Mouse (Mus musculus) heart, adult 2 months (tissue): ENCODE measurements around the gene Xpot. TPM values are rescaled to one million over a fixed set of nuclear protein-coding genes. Genes with fewer than 3 reads are reported as not detected.

Source experiments
- DNase-seq, 2 experiments: peaks; one replicate each; pipeline ENCODE4 v3.0.0; 2021
- H3K27ac ChIP-seq: fragments of 200-600 bp; 2 replicates; pipeline ENCODE4 v1.8.1; 2022
- H3K27me3 ChIP-seq: fragments of 200-500 bp; 2 replicates; pipeline ENCODE4 v1.6.1; 2012; ENCODE audit warnings: mild to moderate bottlenecking, low read length, inconsistent platforms, mixed read lengths; ENCODE audit not compliant: control insufficient read depth, insufficient read depth
- H3K36me3 ChIP-seq: fragments of 200-500 bp; 2 replicates; pipeline ENCODE4 v1.6.1; 2012; ENCODE audit warnings: low read length, inconsistent platforms; ENCODE audit not compliant: control insufficient read depth, insufficient read depth
- H3K4me1 ChIP-seq: fragments of 200-500 bp; 2 replicates; pipeline ENCODE4 v1.6.1; 2011; ENCODE audit warnings: low read length; ENCODE audit not compliant: control insufficient read depth, insufficient read depth
- H3K4me3 ChIP-seq: fragments of 200-600 bp; 2 replicates; pipeline ENCODE4 v1.8.1; 2022
- H3K79me2 ChIP-seq: fragments of 200-500 bp; replicated peaks from 2 replicates; pipeline ENCODE4 v1.6.1; 2012; ENCODE audit warnings: mild to moderate bottlenecking, inconsistent platforms, low read length, moderate library complexity, mixed read lengths; ENCODE audit not compliant: control insufficient read depth, insufficient read depth
- H3K9ac ChIP-seq: fragments of 200-500 bp; 2 replicates; pipeline ENCODE4 v1.6.1; 2012; ENCODE audit warnings: low read depth, mild to moderate bottlenecking, control low read depth, inconsistent platforms, low read length, mixed read lengths
- CTCF ChIP-seq: fragments of 200-600 bp; IDR thresholded peaks from 2 replicates; pipeline ENCODE4 v1.8.1; 2022; ENCODE audit warnings: antibody characterized with exemption, mild to moderate bottlenecking, moderate library complexity
- EP300 ChIP-seq: fragments of 200-500 bp; IDR thresholded peaks from 2 replicates; pipeline ENCODE4 v1.6.1; 2011; ENCODE audit warnings: low read depth, low read length, control low read depth; ENCODE audit not compliant: insufficient read depth
- POLR2A ChIP-seq: fragments of 200-500 bp; IDR thresholded peaks from 2 replicates; pipeline ENCODE4 v1.6.1; 2011; ENCODE audit warnings: mild to moderate bottlenecking, low read depth, low read length, control low read depth; ENCODE audit not compliant: insufficient read depth
- WGBS: fragments of 180-500 bp; shearing (Covaris S2); methylation state at CpG from one replicate; pipeline ENCODE4 v1.1.7; 2018; 5-methylcytosine and 5-hydroxymethylcytosine counted together
- intact Hi-C: fragments of 180-260 bp; cut with DNase I; formaldehyde crosslinking; loops from one replicate; pipeline ENCODE4 v1.15.1; 2025
- polyA plus RNA-seq: library from polyadenylated mRNA; depleted of rRNA; stranded (reverse); fragments of >200 nt; gene quantifications from 2 replicates; pipeline ENCODE4 v1.2.3, GENCODE M21; 2012
- total RNA-seq, 2 experiments: library from RNA; stranded (reverse); gene quantifications; 2 replicates each; pipeline ENCODE4 v1.2.3; 2021

The Xpot gene
- total and polyA plus RNA-seq, 3 experiments = 30.0 to 43.8 (median 30.8) TPM

- DNase-seq = no peak
- H3K27ac ChIP-seq = no peak overlapping the region
- H3K4me3 ChIP-seq = no peak overlapping the region
- TF ChIP-seq POLR2A (no peak), EP300 (no peak), CTCF (no peak)
- no peak overlapping the region for H3K9ac ChIP-seq
- H3K27me3 ChIP-seq = no peaks in the 10 kb centered on the region
- no peaks in the 10 kb centered on the region; the same call in 1 of the 2 replicates for H3K36me3 ChIP-seq
- 0 out of 2 replicates have a peak, but pooled peaks cover 2% of the 10 kb centered on the region for H3K4me1 ChIP-seq
- intact Hi-C loops = no loop called here
- H3K79me2 ChIP-seq = peaks cover 4% of the 10 kb centered on the region
- 96% methylated on average over 5 of the region's 5 CpGs for WGBS
Measured at GRCm38 (mm10) chr10:121580381-121580780, 45.8 kb downstream of the Xpot start.

DNA sequence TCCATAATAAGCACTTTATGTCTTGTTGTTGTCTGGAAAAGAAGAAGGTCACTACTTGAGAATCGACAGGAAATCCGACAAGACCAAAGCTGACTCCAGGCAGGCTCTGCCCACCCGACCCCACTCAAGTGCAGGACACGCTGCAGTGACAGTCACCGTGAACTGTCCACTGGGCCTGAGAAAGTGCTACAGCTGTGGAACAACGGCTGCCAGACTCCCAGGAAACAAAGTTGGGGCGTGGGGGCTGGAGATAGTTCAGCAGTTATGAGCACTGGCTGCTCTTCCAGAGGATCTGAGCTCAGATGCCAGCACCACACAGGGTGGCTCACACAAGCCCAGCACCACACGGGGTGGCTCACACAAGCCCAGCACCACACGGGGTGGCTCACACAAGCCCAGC lies 49.8 kb downstream of the Xpot start:
- Histone ChIP-seq H3K27ac (no peak overlapping the region), H3K36me3 (no peaks in the 10 kb centered on the region), H3K79me2 (peaks cover 1% of the 10 kb centered on the region; the same call in 1 of the 2 replicates), H3K27me3 (no peaks in the 10 kb centered on the region), H3K4me1 (no peaks in the 10 kb centered on the region), H3K4me3 (no peak overlapping the region), H3K9ac (no peak overlapping the region)
- 72% methylated on average over 9 of the region's 9 CpGs for WGBS
- TF ChIP-seq POLR2A (no peak), EP300 (no peak), CTCF (no peak)
- intact Hi-C loops = no loop called here
- no peak for DNase-seq

- H3K27me3 ChIP-seq = no peaks in the 10 kb centered on the region
- WGBS = 96% methylated on average over 22 of the region's 22 CpGs
- no peaks in the 10 kb centered on the region for H3K4me1 ChIP-seq
- DNase-seq = no peak
- no peak overlapping the region for H3K9ac ChIP-seq
- intact Hi-C loops = no loop called here
- no peak for TF ChIP-seq POLR2A
- TF ChIP-seq CTCF = no peak
- TF ChIP-seq EP300 = no peak
- H3K79me2 ChIP-seq = no peaks in the 10 kb centered on the region
- H3K27ac ChIP-seq = no peak overlapping the region
- no peak overlapping the region for H3K4me3 ChIP-seq
- H3K36me3 ChIP-seq = no peaks in the 10 kb centered on the region
Measured at GRCm38 (mm10) chr10:121571511-121572147, 54.5 kb downstream of the Xpot start.

DNA sequence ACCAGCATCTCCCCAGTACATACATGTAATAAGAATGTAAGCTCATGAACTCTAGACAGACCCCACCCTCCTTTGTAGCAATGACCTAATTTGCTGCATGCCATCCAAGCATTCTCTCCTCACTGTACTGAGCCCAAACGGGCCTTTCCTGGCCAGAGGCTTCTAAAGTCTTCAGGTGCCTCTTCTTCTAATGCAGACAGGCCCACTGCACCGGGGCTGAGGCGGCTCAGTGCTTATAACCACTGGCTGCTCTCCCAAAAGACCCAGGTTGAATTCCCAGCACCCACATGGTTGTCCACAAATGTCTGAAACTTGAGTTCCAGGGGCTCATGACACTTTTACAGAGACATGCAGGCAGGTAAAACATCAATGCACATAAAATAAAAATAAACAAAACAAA lies 55.1 kb downstream of the Xpot start:
- no peak for DNase-seq
- TF ChIP-seq POLR2A = no peak
- TF ChIP-seq CTCF = no peak
- no peak for TF ChIP-seq EP300
- Histone ChIP-seq H3K79me2 (no peaks in the 10 kb centered on the region), H3K36me3 (no peaks in the 10 kb centered on the region), H3K27me3 (no peaks in the 10 kb centered on the region), H3K9ac (no peak overlapping the region), H3K27ac (no peak overlapping the region), H3K4me3 (no peak overlapping the region), H3K4me1 (no peaks in the 10 kb centered on the region)
- 86% methylated on average over 3 of the region's 3 CpGs for WGBS
- intact Hi-C loops = no loop called here

- Histone ChIP-seq H3K36me3 (peaks cover 4% of the 10 kb centered on the region; the same call in 1 of the 2 replicates), H3K9ac (no peak overlapping the region), H3K79me2 (no peaks in the 10 kb centered on the region), H3K4me3 (no peak overlapping the region), H3K4me1 (no peaks in the 10 kb centered on the region), H3K27ac (no peak overlapping the region), H3K27me3 (no peaks in the 10 kb centered on the region)
- WGBS = 85% methylated on average over 6 of the region's 6 CpGs
- TF ChIP-seq EP300 = no peak
- TF ChIP-seq CTCF = no peak
- no peak for TF ChIP-seq POLR2A
- no peak for DNase-seq
- intact Hi-C loops = no loop called here
Measured at GRCm38 (mm10) chr10:121569796-121570195, 56.3 kb downstream of the Xpot start.

- H3K27me3 ChIP-seq = no peaks in the 10 kb centered on the region
- intact Hi-C loops = no loop called here
- no peak for DNase-seq
- no peaks in the 10 kb centered on the region for H3K79me2 ChIP-seq
- H3K9ac ChIP-seq = no peak overlapping the region
- H3K4me3 ChIP-seq = no peak overlapping the region
- 56% methylated on average over 23 of the region's 23 CpGs for WGBS
- H3K36me3 ChIP-seq = peaks cover 4% of the 10 kb centered on the region; the same call in 1 of the 2 replicates
- no peak overlapping the region for H3K27ac ChIP-seq
- no peaks in the 10 kb centered on the region for H3K4me1 ChIP-seq
- TF ChIP-seq POLR2A (no peak), CTCF (no peak), EP300 (no peak)
Measured at GRCm38 (mm10) chr10:121569001-121569589, 57.0 kb downstream of the Xpot start.
